Mouse (Mus musculus) cortical plate, adult 2 months (tissue): ENCODE data around the gene Six6.

Source experiments
- CTCF ChIP-seq: fragments of 200-500 bp; IDR thresholded peaks from 2 replicates; pipeline ENCODE4 v1.5.1; 2011; ENCODE audit warnings: mild to moderate bottlenecking, control low read depth, low read length; ENCODE audit not compliant: insufficient read depth; ENCODE audit errors: extremely low read depth
- POLR2A ChIP-seq: fragments of 200-500 bp; IDR thresholded peaks from 2 replicates; pipeline ENCODE4 v1.6.1; 2011; ENCODE audit warnings: mild to moderate bottlenecking, low read length, control low read depth; ENCODE audit not compliant: insufficient read depth; ENCODE audit errors: extremely low read depth

GRCm38 (mm10) chr12:72946064-72946395, 6.3 kb downstream of the Six6 start:
- TF ChIP-seq CTCF (no peak), POLR2A (no peak)
